Mouse (Mus musculus) megakaryocyte, embryonic 14.5 days (primary cell): ENCODE measurements around the gene Gm14295. TPM values are rescaled to one million over a fixed set of nuclear protein-coding genes. Genes with fewer than 3 reads are reported as not detected.
"Not testable (repeated sequence)": the region's sequence is repeated elsewhere in the genome, so short reads cannot be mapped to it uniquely, and the experiment has no call there.

Source experiments
- H3K27me3 ChIP-seq: replicated peaks from 2 replicates; pipeline ENCODE3; 2012; ENCODE audit warnings: inconsistent platforms
- H3K36me3 ChIP-seq: replicated peaks from 2 replicates; pipeline ENCODE3; 2012; ENCODE audit warnings: low read length, inconsistent platforms, mixed read lengths
- H3K4me1 ChIP-seq: 2 replicates; pipeline ENCODE4 v1.6.1; 2012; ENCODE audit warnings: inconsistent platforms
- H3K4me3 ChIP-seq: replicated peaks from 2 replicates; pipeline ENCODE3; 2012; ENCODE audit warnings: moderate library complexity, mild to moderate bottlenecking, inconsistent platforms
- H3K9me3 ChIP-seq: 2 replicates; pipeline ENCODE4 v1.6.1; 2012; ENCODE audit warnings: inconsistent platforms
- polyA plus RNA-seq: library from polyadenylated mRNA; stranded (reverse); fragments of >175 nt; gene quantifications from 2 replicates; pipeline ENCODE4 v1.2.3, GENCODE M21; 2012; ENCODE audit warnings: low replicate concordance; ENCODE audit not compliant: insufficient read depth

The Gm14295 gene
- not detected in 2 replicates for polyA plus RNA-seq

GRCm38 (mm10) chr2:176798312-176798711 is at the start of gene Gm14295:
Gene Gm14295 (plus strand): TSS chr2:176798612.
- H3K36me3 ChIP-seq, H3K27me3 ChIP-seq, H3K4me3 ChIP-seq: not testable (repeated sequence)

GRCm38 (mm10) chr2:176798785-176799184 is 373 bp downstream of the Gm14295 start:
- H3K4me3 ChIP-seq, H3K27me3 ChIP-seq, H3K36me3 ChIP-seq, H3K4me1 ChIP-seq, H3K9me3 ChIP-seq: not testable (repeated sequence)

More at GRCm38 (mm10) chr2:176798312-176798711, at the start of gene Gm14295:
- H3K9me3 ChIP-seq, H3K4me1 ChIP-seq: not testable (repeated sequence)

GRCm38 (mm10) chr2:176830840-176831239 is 32.4 kb downstream of the Gm14295 start, which contains the start of gene Gm14408:
Gene Gm14408 (plus strand): TSS chr2:176831140.
- H3K4me1 ChIP-seq, H3K27me3 ChIP-seq, H3K36me3 ChIP-seq, H3K9me3 ChIP-seq, H3K4me3 ChIP-seq: not testable (repeated sequence)

Other genes starting within 250 kb of the Gm14295 start
- 3.6 TPM in 1 of 2 replicates, not detected in the other for gene Gm14308, start 162.3 kb upstream of the Gm14295 start, polyA plus RNA-seq
- 0.58 TPM in 1 of 2 replicates, not detected in the other for gene Zfp973, start 128.1 kb upstream of the Gm14295 start, polyA plus RNA-seq
- gene Gm14305, start 90.3 kb upstream of the Gm14295 start, polyA plus RNA-seq: 1.1 TPM in 1 of 2 replicates, not detected in the other
- not detected in 2 replicates for gene Gm14408, start 32.5 kb downstream of the Gm14295 start, polyA plus RNA-seq
- gene Gm14296, start 129.2 kb downstream of the Gm14295 start, polyA plus RNA-seq: 0.30 TPM in 1 of 2 replicates, not detected in the other
- not detected in 2 replicates for gene Gm14419, start 202.3 kb downstream of the Gm14295 start, polyA plus RNA-seq